In genomic region chr9:32120162-32120561, GRCm38 (mm10) we compare ENCODE assay signal across 20 mouse cellular contexts.
"Had no signal": no experiment of that assay in that cellular context is flagged by ENCODE, and none has a peak within 500 bp of the region (broad histone marks: within the 10 kb centered on the region; RNA-seq: fewer than 3 reads in every experiment).

No protein-coding gene starts in this region.

- H3K9me3 ChIP-seq: limb, embryonic 10.5 days; midbrain, embryonic 15.5 days; neural tube, embryonic 12.5 days; neural tube, embryonic 15.5 days; stomach, embryonic 15.5 days had no signal

- H3K9ac ChIP-seq: limb, embryonic 13.5 days; midbrain, embryonic 15.5 days; neural tube, embryonic 12.5 days; neural tube, embryonic 15.5 days; stomach, embryonic 15.5 days had no signal

- DNase-seq: kidney, adult 2 months; kidney, postnatal 25 days; layer of hippocampus, adult 9-11 months; lung, adult 2 months; lung, postnatal 14 days; lung, postnatal 4 days; right cerebral cortex, adult 18-20 months; right cerebral cortex, postnatal 14 days; right cerebral cortex, postnatal 4 days; thymus, postnatal 25 days had no signal

- H3K36me3 ChIP-seq: limb, embryonic 10.5 days; limb, embryonic 13.5 days; midbrain, embryonic 15.5 days; neural tube, embryonic 12.5 days; neural tube, embryonic 15.5 days; stomach, embryonic 15.5 days had no signal

- H3K27ac ChIP-seq: kidney, postnatal 0 days; layer of hippocampus, adult 2 months; limb, embryonic 10.5 days; limb, embryonic 13.5 days; midbrain, embryonic 10.5 days; midbrain, embryonic 15.5 days; neural tube, embryonic 12.5 days; neural tube, embryonic 15.5 days; stomach, embryonic 15.5 days had no signal

- H3K4me2 ChIP-seq: limb, embryonic 13.5 days; midbrain, embryonic 15.5 days; neural tube, embryonic 12.5 days; neural tube, embryonic 15.5 days; stomach, embryonic 15.5 days had no signal

- H3K27me3 ChIP-seq: limb, embryonic 13.5 days; midbrain, embryonic 15.5 days; neural tube, embryonic 12.5 days; neural tube, embryonic 15.5 days; stomach, embryonic 15.5 days had no signal

- H3K4me3 ChIP-seq: layer of hippocampus, adult 2 months; limb, embryonic 10.5 days; limb, embryonic 13.5 days; midbrain, embryonic 10.5 days; midbrain, embryonic 15.5 days; neural tube, embryonic 12.5 days; neural tube, embryonic 15.5 days; stomach, embryonic 15.5 days had no signal

- ATAC-seq: intestine, postnatal 0 days; midbrain, embryonic 15.5 days had no signal

- H3K4me1 ChIP-seq: midbrain, embryonic 15.5 days; neural tube, embryonic 12.5 days had no signal
